Mouse (Mus musculus): ENCODE data around the gene Cct4. TPM values are rescaled to one million over a fixed set of nuclear protein-coding genes. Genes with fewer than 3 reads are reported as not detected.

The Cct4 gene
- polyA plus RNA-seq, 1 experiment from 2014 or later: 267 TPM

Other genes starting within 250 kb of the Cct4 start
- 6.4 and 9.2 TPM in 2 replicates for gene B3gnt2, start 129.6 kb upstream of the Cct4 start, polyA plus RNA-seq (2014; fragmentation: Nextera tagmentation; extraction: Ambion mirVana)
- gene Zrsr1, start 18.5 kb upstream of the Cct4 start, polyA plus RNA-seq (2014; fragmentation: Nextera tagmentation; extraction: Ambion mirVana): 3.5 and 3.8 TPM in 2 replicates
- 13.6 and 15.0 TPM in 2 replicates for gene Gm28048, start 8.4 kb upstream of the Cct4 start, polyA plus RNA-seq (2014; fragmentation: Nextera tagmentation; extraction: Ambion mirVana)
- gene Commd1, start 8.1 kb upstream of the Cct4 start, polyA plus RNA-seq (2014; fragmentation: Nextera tagmentation; extraction: Ambion mirVana): 374 and 376 TPM in 2 replicates
- 6.7 and 11.8 TPM in 2 replicates for gene Fam161a, start 17.0 kb downstream of the Cct4 start, polyA plus RNA-seq (2014; fragmentation: Nextera tagmentation; extraction: Ambion mirVana)

Measured in embryonic facial prominence, embryonic 14.5 days (tissue).